ENCODE assay signal across 14 mouse cellular contexts in genomic region chr4:35400511-35400910, GRCm38 (mm10).
DNase-seq lines count a peak whose midpoint lies in the region; ATAC-seq lines count a peak whose summit lies in the region.
"Had no signal": no experiment of that assay in that cellular context is flagged by ENCODE, and none has a peak within 500 bp of the region (broad histone marks: within the 10 kb centered on the region; RNA-seq: fewer than 3 reads in every experiment).

No protein-coding gene starts in this region.

- H3K4me3 ChIP-seq in forebrain, embryonic 16.5 days (replicated peaks; ENCODE audit: low read length), result no peak overlapping the region
- no peak overlapping the region for H3K4me3 ChIP-seq in embryonic facial prominence, embryonic 10.5 days
- H3K4me3 ChIP-seq: heart, embryonic 10.5 days; hindbrain, embryonic 13.5 days; myocyte had no signal

- peak; percentile 21 to 40 for DNase-seq in cerebellum, postnatal 10 days
- no peak for DNase-seq in cerebellum, adult 9-10 months
- DNase-seq in layer of hippocampus, adult 9-10 months (ENCODE audit: low spot score), result peak; percentile 79
- DNase-seq in left cerebral cortex, postnatal 25 days (ENCODE audit: low spot score in 2 of 2), result peak; percentile 65 to 96
- no peak for DNase-seq in thymus, adult 18-20 months
- DNase-seq in adrenal gland, postnatal 36 days, result no peak
- DNase-seq in embryonic facial prominence, embryonic 10.5 days (ENCODE audit: low spot score), result no peak
- DNase-seq: cerebellum, adult 2 months; kidney, postnatal 36 days; thymus, postnatal 25 days had no signal

- no peaks in the 10 kb centered on the region for H3K9me3 ChIP-seq in forebrain, embryonic 16.5 days (ENCODE audit: control insufficient read depth, low read length)
- H3K9me3 ChIP-seq in embryonic facial prominence, embryonic 10.5 days, result no peaks in the 10 kb centered on the region
- H3K9me3 ChIP-seq: heart, embryonic 10.5 days; hindbrain, embryonic 13.5 days had no signal

- H3K4me1 ChIP-seq in forebrain, embryonic 16.5 days (replicated peaks; ENCODE audit: control insufficient read depth, insufficient read depth, low read length), result peaks cover 8% of the 10 kb centered on the region; the same call in 1 of the 2 replicates
- 0 out of 2 replicates have a peak, but pooled peaks cover 10% of the 10 kb centered on the region for H3K4me1 ChIP-seq in embryonic facial prominence, embryonic 10.5 days
- H3K4me1 ChIP-seq: heart, embryonic 10.5 days had no signal

- H3K36me3 ChIP-seq in forebrain, embryonic 16.5 days (ENCODE audit: control insufficient read depth, insufficient read depth), result no peaks in the 10 kb centered on the region
- H3K36me3 ChIP-seq in embryonic facial prominence, embryonic 10.5 days (replicated peaks), result no peaks in the 10 kb centered on the region
- H3K36me3 ChIP-seq: heart, embryonic 10.5 days; hindbrain, embryonic 13.5 days had no signal

- intact Hi-C loops in left cerebral cortex, postnatal 25 days (cut with DNase I), result no loop called here

- no peak overlapping the region for H3K4me2 ChIP-seq in forebrain, embryonic 16.5 days (ENCODE audit: low read length)
- H3K4me2 ChIP-seq: hindbrain, embryonic 13.5 days had no signal

- H3K9ac ChIP-seq in forebrain, embryonic 16.5 days (replicated peaks; ENCODE audit: low read depth, low read length), result no peak overlapping the region
- H3K9ac ChIP-seq: hindbrain, embryonic 13.5 days had no signal

- peak; percentile 75 for ATAC-seq in forebrain, embryonic 16.5 days

- no peaks in the 10 kb centered on the region for H3K27me3 ChIP-seq in forebrain, embryonic 16.5 days (replicated peaks; ENCODE audit: control insufficient read depth, insufficient read depth, low read length)
- H3K27me3 ChIP-seq in embryonic facial prominence, embryonic 10.5 days (replicated peaks; ENCODE audit: low read depth, poor library complexity, severe bottlenecking), result no peaks in the 10 kb centered on the region
- H3K27me3 ChIP-seq: hindbrain, embryonic 13.5 days had no signal

- 53% methylated on average over 6 of the region's 6 CpGs for WGBS in forebrain, embryonic 16.5 days
- WGBS in embryonic facial prominence, embryonic 10.5 days, result 90% methylated on average over 6 of the region's 6 CpGs

- no peak overlapping the region for H3K27ac ChIP-seq in forebrain, embryonic 16.5 days (ENCODE audit: low read length)
- H3K27ac ChIP-seq in embryonic facial prominence, embryonic 10.5 days (replicated peaks), result no peak overlapping the region
- H3K27ac ChIP-seq: heart, embryonic 10.5 days; hindbrain, embryonic 13.5 days had no signal

Comparison
In these comparisons a context has a peak if more than half of its experiments do, and no peak if none do; other contexts are left out.
1. DNase-seq: peak in cerebellum, postnatal 10 days (2 of 2), layer of hippocampus, adult 9-10 months (single experiment) and left cerebral cortex, postnatal 25 days (2 of 2); none in cerebellum, adult 9-10 months (single experiment), thymus, adult 18-20 months (0 of 2), adrenal gland, postnatal 36 days (0 of 2) and embryonic facial prominence, embryonic 10.5 days (single experiment).